Mouse (Mus musculus) forebrain, embryonic 15.5 days (tissue): ENCODE measurements at regions not wholly inside any gene's neighbourhood (a gene's known extent, or its start where the extent isn't known, plus 50 kb on each side); places are given as distances from the start of the nearest gene placed in this dataset.
A peak's percentile ranks its signal among the peaks of the same experiment; 100 is the strongest.
"Not testable (repeated sequence)": the region's sequence is repeated elsewhere in the genome, so short reads cannot be mapped to it uniquely, and the experiment has no call there.

ENCODE experiments used
- ATAC-seq: fragments of 200-750 bp; cut with Nextera tagmentation; replicated peaks from 2 replicates; pipeline ENCODE4 v1.8.0; 2017; ENCODE audit warnings: mild to moderate bottlenecking, moderate TSS enrichment, moderate library complexity
- H3K27ac ChIP-seq: fragments of 300-500 bp; sonication (generic); replicated peaks from 2 replicates; pipeline ENCODE4 v1.5.1; 2015; ENCODE audit warnings: mild to moderate bottlenecking, inconsistent platforms
- H3K27me3 ChIP-seq: fragments of 300-500 bp; sonication (generic); 2 replicates; pipeline ENCODE4 v1.6.1; 2015; ENCODE audit warnings: inconsistent platforms
- H3K36me3 ChIP-seq: fragments of 300-500 bp; sonication (generic); 2 replicates; pipeline ENCODE4 v1.6.1; 2015; ENCODE audit warnings: mild to moderate bottlenecking, inconsistent platforms
- H3K4me1 ChIP-seq: fragments of 300-500 bp; sonication (generic); 2 replicates; pipeline ENCODE4 v1.6.1; 2015; ENCODE audit warnings: inconsistent platforms
- H3K4me2 ChIP-seq: fragments of 300-500 bp; sonication (generic); replicated peaks from 2 replicates; pipeline ENCODE4 v1.6.1; 2015; ENCODE audit warnings: mild to moderate bottlenecking, inconsistent platforms
- H3K4me3 ChIP-seq: fragments of 300-500 bp; sonication (generic); 2 replicates; pipeline ENCODE4 v1.5.1; 2015; ENCODE audit warnings: mild to moderate bottlenecking, inconsistent platforms
- H3K9ac ChIP-seq: fragments of 300-500 bp; sonication (generic); replicated peaks from 2 replicates; pipeline ENCODE4 v1.6.1; 2015; ENCODE audit warnings: mild to moderate bottlenecking, inconsistent platforms
- H3K9me3 ChIP-seq: fragments of 300-500 bp; sonication (generic); 2 replicates; pipeline ENCODE4 v1.6.1; 2016; ENCODE audit warnings: inconsistent platforms
- WGBS: fragments of 180-500 bp; shearing (Covaris S2); methylation state at CpG from one replicate; pipeline ENCODE4 v1.1.7; 2015; ENCODE audit warnings: mixed read lengths; 5-methylcytosine and 5-hydroxymethylcytosine counted together

GRCm38 (mm10) chr17:14144082-14144481, 60.0 kb downstream of the Dact2 start:
- Histone ChIP-seq H3K4me3 (no peak overlapping the region), H3K36me3 (no peaks in the 10 kb centered on the region), H3K27me3 (no peaks in the 10 kb centered on the region), H3K4me1 (no peaks in the 10 kb centered on the region), H3K9me3 (no peaks in the 10 kb centered on the region), H3K9ac (no peak overlapping the region), H3K4me2 (no peak overlapping the region), H3K27ac (no peak overlapping the region)
- no peak for ATAC-seq
- WGBS = 58% methylated on average over 7 of the region's 7 CpGs

GRCm38 (mm10) chr17:14141669-14142068, 62.4 kb downstream of the Dact2 start:
- 73% methylated on average over 5 of the region's 5 CpGs for WGBS
- Histone ChIP-seq H3K9ac (no peak overlapping the region), H3K9me3 (no peaks in the 10 kb centered on the region), H3K4me1 (no peaks in the 10 kb centered on the region), H3K4me2 (no peak overlapping the region), H3K27me3 (no peaks in the 10 kb centered on the region), H3K36me3 (no peaks in the 10 kb centered on the region), H3K27ac (no peak overlapping the region), H3K4me3 (no peak overlapping the region)
- peak; percentile 36; the same call in 1 of the 2 replicates for ATAC-seq

GRCm38 (mm10) chr17:14140266-14140665, 63.8 kb downstream of the Dact2 start:
- no peaks in the 10 kb centered on the region for H3K36me3 ChIP-seq
- no peak overlapping the region for H3K9ac ChIP-seq
- H3K27ac ChIP-seq = no peak overlapping the region

GRCm38 (mm10) chr17:14138941-14139340, 65.2 kb downstream of the Dact2 start:
- Histone ChIP-seq H3K27ac (no peak overlapping the region), H3K4me3 (no peak overlapping the region), H3K4me1 (no peaks in the 10 kb centered on the region), H3K9me3 (no peaks in the 10 kb centered on the region), H3K27me3 (no peaks in the 10 kb centered on the region), H3K9ac (no peak overlapping the region), H3K4me2 (no peak overlapping the region), H3K36me3 (no peaks in the 10 kb centered on the region)
- WGBS = 80% methylated on average over 5 of the region's 5 CpGs
- ATAC-seq = no peak

More at GRCm38 (mm10) chr17:14140266-14140665, 63.8 kb downstream of the Dact2 start:
- no peaks in the 10 kb centered on the region for H3K9me3 ChIP-seq
- no peak overlapping the region for H3K4me3 ChIP-seq
- H3K27me3 ChIP-seq = no peaks in the 10 kb centered on the region
- no peak overlapping the region for H3K4me2 ChIP-seq
- 67% methylated on average over 2 of the region's 2 CpGs for whole genome bisulfite sequencing
- no peaks in the 10 kb centered on the region for H3K4me1 ChIP-seq
- ATAC-seq = no peak

- Histone ChIP-seq H3K4me3 (no peak overlapping the region), H3K36me3 (no peaks in the 10 kb centered on the region), H3K4me1 (no peaks in the 10 kb centered on the region), H3K9me3 (no peaks in the 10 kb centered on the region), H3K27ac (no peak overlapping the region), H3K27me3 (no peaks in the 10 kb centered on the region), H3K9ac (no peak overlapping the region), H3K4me2 (no peak overlapping the region)
- ATAC-seq = no peak
- 58% methylated on average over 6 of the region's 6 CpGs for WGBS
Measured at GRCm38 (mm10) chr17:14136702-14137315, 67.3 kb downstream of the Dact2 start.

- Histone ChIP-seq H3K4me1 (no peaks in the 10 kb centered on the region), H3K27me3 (no peaks in the 10 kb centered on the region), H3K27ac (no peak overlapping the region), H3K9me3 (no peaks in the 10 kb centered on the region), H3K4me2 (no peak overlapping the region), H3K4me3 (no peak overlapping the region), H3K36me3 (no peaks in the 10 kb centered on the region), H3K9ac (no peak overlapping the region)
- WGBS = 77% methylated on average over 3 of the region's 3 CpGs
- no peak for ATAC-seq
Measured at GRCm38 (mm10) chr17:14134604-14135003, 69.5 kb downstream of the Dact2 start.

- ATAC-seq = no peak
- Histone ChIP-seq H3K27me3 (no peaks in the 10 kb centered on the region), H3K9ac (no peak overlapping the region), H3K36me3 (no peaks in the 10 kb centered on the region), H3K4me2 (no peak overlapping the region), H3K27ac (no peak overlapping the region), H3K9me3 (no peaks in the 10 kb centered on the region), H3K4me3 (no peak overlapping the region), H3K4me1 (no peaks in the 10 kb centered on the region)
- 79% methylated on average over 2 of the region's 2 CpGs for WGBS
Measured at GRCm38 (mm10) chr17:14133986-14134385, 70.1 kb downstream of the Dact2 start.

- H3K27me3 ChIP-seq, H3K36me3 ChIP-seq, ATAC-seq, H3K9ac ChIP-seq, H3K27ac ChIP-seq, H3K4me3 ChIP-seq, H3K4me1 ChIP-seq, H3K9me3 ChIP-seq, H3K4me2 ChIP-seq: not testable (repeated sequence)
- 20% methylated on average over 2 of the region's 2 CpGs for WGBS
Measured at GRCm38 (mm10) chr17:14127031-14127430, 67.7 kb upstream of the Gm7358 start.

- Histone ChIP-seq H3K4me3 (no peak overlapping the region), H3K9ac (no peak overlapping the region), H3K27me3 (no peaks in the 10 kb centered on the region), H3K4me2 (no peak overlapping the region), H3K9me3 (no peaks in the 10 kb centered on the region), H3K36me3 (no peaks in the 10 kb centered on the region), H3K4me1 (no peaks in the 10 kb centered on the region), H3K27ac (no peak overlapping the region)
- WGBS = 89% methylated on average over 3 of the region's 3 CpGs
- no peak for ATAC-seq
Measured at GRCm38 (mm10) chr17:14118863-14119262, 59.5 kb upstream of the Gm7358 start.

GRCm38 (mm10) chr17:14116223-14116622, 56.9 kb upstream of the Gm7358 start:
- no peaks in the 10 kb centered on the region for H3K9me3 ChIP-seq
- H3K9ac ChIP-seq = no peak overlapping the region
- no peaks in the 10 kb centered on the region for H3K27me3 ChIP-seq
- H3K4me3 ChIP-seq = no peak overlapping the region
- no peak overlapping the region for H3K4me2 ChIP-seq
- ATAC-seq = no peak
- no peaks in the 10 kb centered on the region for H3K4me1 ChIP-seq
- WGBS = 75% methylated on average over 2 of the region's 2 CpGs
- no peaks in the 10 kb centered on the region for H3K36me3 ChIP-seq
- H3K27ac ChIP-seq = no peak overlapping the region

GRCm38 (mm10) chr17:14114856-14115255, 55.5 kb upstream of the Gm7358 start:
- WGBS = 81% methylated on average over 2 of the region's 2 CpGs
- Histone ChIP-seq H3K4me2 (no peak overlapping the region), H3K9ac (no peak overlapping the region), H3K4me1 (no peaks in the 10 kb centered on the region), H3K4me3 (no peak overlapping the region), H3K9me3 (no peaks in the 10 kb centered on the region), H3K27me3 (no peaks in the 10 kb centered on the region), H3K27ac (no peak overlapping the region), H3K36me3 (no peaks in the 10 kb centered on the region)
- no peak for ATAC-seq

- H3K36me3 ChIP-seq, H3K27ac ChIP-seq, H3K4me2 ChIP-seq, H3K4me3 ChIP-seq, H3K9me3 ChIP-seq, H3K27me3 ChIP-seq, ATAC-seq, H3K9ac ChIP-seq, H3K4me1 ChIP-seq: not testable (repeated sequence)
- WGBS = 11% methylated on average over 1 of the region's 1 CpGs
Measured at GRCm38 (mm10) chr17:14111692-14112091, 52.4 kb upstream of the Gm7358 start.
